Mouse (Mus musculus) brain, adult 2 months (tissue): ENCODE data around the gene Mlf1.

Experiments used
- DNase-seq: peaks from one replicate; pipeline ENCODE4 v3.0.0; 2011; ENCODE audit warnings: low read depth, low spot score

Gene Mlf1

DNA sequence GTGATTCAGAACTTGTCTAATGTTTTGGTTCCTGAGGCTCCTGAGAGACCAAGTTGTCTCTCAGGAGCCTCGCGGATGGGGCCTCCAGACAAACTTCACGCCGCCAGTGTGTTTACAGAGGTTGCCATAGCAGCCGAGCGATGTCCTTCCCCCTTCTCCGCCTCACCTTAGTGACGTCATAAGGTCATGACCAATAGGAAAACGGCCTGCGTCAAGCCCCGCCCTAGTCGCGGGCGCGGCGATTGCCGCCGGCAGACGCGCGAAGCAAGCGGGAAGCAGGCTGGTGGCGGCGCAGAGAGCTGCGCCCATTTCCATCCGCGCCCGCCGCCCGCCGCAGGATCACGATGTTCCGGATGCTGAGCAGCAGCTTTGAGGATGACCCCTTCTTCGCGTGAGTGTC lies at the start of gene Mlf1:
Mlf1 (plus strand) TSS at position 226 of the 400 bp plus-strand sequence.
- DNase-seq = peak; percentile 94

DNA sequence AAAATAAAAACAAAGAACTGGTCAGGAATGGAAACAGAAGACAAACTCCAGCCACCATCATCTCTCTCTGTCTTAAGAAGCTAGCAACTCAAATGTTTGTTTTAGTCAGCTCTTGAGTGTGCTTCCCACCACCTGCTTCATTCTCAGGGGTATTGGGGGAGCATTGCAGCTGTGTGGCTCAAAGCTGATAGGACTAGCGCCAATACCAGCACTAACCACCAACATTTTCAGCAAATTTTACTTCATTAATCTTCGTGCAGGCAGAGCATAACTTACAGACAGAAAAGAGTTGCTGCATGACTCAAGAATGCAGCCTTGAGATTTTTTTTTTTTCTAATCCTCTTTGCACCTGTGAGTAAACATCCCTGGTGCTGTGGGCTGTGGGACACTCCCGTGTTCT lies 34.3 kb upstream of the Mlf1 start:
- no peak for DNase-seq

GRCm38 (mm10) chr3:67340921-67341320 lies 33.0 kb upstream of the Mlf1 start:
- DNase-seq = no peak

- peak; percentile 33 for DNase-seq
These were observed 30.8 kb upstream of the Mlf1 start for GRCm38 (mm10) chr3:67343004-67343662.

DNA sequence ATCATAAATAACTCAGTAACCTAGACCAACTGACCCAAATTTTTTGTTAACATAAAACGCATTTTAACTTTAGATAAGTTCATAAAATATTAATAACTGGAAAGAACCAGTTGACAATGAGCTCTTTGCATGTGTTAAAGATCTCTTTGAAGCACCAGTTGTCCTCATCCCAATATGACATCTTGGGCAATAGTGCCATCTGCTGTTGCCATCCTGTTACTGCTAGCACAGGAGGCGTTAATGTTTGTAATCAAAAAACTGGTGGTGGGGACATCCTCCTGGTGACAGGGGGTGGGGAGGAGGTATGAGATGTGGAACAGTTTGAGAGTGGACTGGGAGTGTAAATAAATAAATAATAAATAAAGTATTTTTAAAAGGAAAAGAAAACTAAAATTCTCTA lies 29.3 kb upstream of the Mlf1 start:
- peak; percentile 72 for DNase-seq

DNA sequence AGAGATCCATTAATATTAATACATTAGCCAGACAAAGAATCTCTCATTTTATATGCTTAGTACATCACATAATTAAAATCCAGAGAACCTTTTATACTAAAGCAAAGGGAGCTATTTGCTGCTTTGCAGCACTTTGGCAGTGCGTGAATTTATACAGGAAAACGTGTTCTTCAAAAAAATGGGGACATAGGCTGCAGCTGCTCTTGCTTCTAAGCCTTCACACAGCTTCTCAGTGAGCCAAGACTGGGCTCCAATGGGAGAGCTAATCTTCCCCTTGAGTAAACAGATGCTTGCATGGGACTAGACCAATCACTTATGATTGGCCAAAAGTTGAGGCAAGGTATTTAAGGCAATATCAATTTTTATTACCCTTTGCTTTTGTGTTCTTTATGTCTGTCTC lies 27.2 kb upstream of the Mlf1 start:
- DNase-seq = peak; percentile 5

DNA sequence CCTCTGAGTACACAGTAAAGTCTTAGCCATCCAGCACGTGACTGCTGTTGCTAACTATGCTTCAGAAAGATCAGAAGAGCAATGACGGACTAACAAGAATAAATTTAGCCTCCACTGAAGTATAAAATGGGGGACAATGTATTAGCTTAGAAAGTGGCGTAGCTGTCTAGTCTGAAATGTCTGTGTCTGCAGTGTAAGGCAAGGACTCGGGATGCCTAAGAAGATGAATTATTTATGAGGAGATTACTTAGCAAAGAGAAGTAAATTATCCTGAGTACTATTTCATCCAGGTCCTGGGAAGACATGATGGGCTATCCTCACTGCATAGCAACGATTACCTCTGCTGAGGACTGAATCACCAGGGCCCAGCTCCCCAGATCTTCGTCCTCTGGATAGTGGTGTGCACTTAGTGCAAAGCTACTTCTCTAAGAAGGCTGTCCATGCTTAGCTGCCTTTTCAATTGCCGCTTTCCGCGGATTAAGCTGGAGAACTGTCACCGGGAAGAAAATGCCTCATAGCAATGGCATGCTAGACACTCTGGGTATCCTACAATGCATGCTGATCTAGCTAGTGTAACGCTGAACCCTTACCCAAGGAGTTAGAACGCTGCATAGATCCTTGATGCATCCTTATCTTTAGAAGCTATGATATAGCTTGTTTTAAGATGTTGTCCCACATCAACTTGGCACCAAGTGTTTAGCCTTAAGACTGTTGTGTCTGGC lies 22.3 kb upstream of the Mlf1 start:
- no peak for DNase-seq

GRCm38 (mm10) chr3:67352128-67352762 lies 21.7 kb upstream of the Mlf1 start:
- DNase-seq = peak; percentile 74

DNA sequence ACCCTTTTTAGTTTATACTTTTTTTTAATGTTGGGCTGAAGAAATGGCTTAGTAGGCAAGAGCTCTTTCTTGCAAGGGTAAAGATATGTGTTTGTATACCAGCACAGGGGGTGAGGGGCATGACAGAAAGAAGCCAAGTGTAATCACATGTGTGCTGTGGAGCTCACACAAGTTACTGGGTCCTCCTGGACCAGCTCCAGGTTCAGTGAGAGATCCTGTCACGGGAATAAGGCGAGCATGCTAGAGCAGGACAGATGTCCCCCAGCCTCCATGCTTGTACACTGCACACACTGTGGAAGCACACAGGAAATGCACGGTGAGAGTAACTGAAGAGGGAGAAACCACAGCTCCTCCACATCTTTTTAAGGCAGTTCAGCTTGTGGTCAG lies 21.1 kb upstream of the Mlf1 start:
- no peak for DNase-seq

DNA sequence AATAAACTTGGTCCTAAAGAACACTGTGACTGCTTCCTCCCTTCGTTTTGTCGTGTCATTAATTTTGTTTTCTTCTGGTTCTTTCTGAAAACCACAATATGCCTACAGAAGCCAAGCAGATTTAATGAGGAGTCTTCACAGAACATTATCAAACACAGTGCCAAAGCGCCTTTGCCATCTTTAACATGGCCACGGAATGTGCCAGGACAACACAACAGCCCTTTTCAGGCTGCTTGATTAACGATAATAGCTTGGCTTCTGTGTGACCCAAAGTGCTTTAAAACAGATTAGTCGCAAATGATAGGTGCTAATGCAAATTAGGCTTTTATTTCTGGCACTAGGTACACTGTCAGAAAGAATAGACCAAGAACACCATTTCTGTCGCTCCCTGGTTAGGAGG lies 15.5 kb upstream of the Mlf1 start:
- DNase-seq = no peak

DNA sequence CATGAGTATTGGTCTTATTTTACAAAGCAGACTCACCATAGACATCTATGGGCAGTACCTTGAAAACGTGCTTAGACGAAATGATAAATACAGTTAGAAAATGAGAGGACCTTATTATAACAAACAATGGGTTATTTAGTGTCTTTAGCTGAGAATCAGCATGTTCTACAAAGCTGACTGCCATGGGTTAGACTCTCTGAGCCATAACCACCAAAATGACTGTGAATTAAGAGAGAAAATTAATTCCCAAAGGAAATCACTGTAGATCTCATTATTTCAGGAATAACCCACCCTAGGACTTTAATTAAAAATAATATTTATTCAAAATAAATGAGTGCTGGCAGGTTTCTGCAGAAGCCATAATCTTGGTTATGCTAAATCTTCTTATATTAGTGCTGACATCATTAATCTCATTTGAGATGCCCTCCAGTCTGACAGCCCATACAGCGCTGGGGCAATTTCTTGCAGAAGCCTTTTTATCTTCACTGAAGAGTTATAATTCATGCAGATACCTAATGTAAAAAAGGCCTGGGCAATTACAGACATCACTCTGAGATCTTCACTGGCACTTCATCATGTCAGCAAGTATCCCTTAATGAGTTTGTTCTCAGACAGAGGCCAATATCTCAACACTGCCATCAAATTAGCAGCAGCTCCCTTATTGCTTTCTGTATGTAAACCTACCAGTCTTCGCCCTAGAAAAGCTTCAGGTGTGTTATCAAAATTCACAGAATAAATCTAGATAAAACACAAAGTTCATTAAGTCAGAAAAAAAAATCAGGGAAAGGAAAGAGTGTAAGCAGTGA lies 7.6 kb upstream of the Mlf1 start:
- no peak for DNase-seq

GRCm38 (mm10) chr3:67367481-67367880 lies 6.4 kb upstream of the Mlf1 start:
- DNase-seq = no peak

DNA sequence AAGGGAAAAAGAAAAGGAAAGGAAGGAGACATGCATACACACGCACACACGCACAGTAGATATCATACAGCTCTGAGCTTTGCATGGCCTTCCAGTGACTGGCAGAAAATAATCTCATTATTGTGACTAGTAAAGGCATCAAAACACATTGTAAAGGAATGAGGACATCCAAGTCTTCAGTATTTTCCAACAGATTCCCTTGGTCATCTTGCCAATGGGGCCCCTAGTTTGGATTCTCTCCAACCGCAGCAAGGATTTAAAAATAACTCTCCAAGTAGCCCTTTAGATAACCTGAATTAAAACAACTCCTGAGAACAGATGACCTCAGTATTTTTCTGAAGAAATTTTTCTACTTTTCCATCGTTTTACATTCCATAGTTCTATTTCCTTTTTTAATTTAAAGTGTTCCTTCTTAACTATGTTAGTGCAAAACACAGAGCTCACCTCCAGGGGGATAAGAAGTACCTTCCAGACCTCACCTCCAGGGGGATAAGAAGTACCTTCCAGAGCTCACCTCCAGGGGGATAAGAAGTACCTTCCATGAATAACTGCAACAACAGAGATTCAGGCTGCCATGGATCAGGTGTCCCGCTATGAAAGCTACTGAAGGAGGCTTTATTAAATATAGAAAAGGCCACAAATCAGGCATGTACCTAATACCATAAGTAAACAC lies 4.4 kb upstream of the Mlf1 start:
- no peak for DNase-seq

GRCm38 (mm10) chr3:67372194-67372593 lies 1.7 kb upstream of the Mlf1 start:
- DNase-seq = no peak

DNA sequence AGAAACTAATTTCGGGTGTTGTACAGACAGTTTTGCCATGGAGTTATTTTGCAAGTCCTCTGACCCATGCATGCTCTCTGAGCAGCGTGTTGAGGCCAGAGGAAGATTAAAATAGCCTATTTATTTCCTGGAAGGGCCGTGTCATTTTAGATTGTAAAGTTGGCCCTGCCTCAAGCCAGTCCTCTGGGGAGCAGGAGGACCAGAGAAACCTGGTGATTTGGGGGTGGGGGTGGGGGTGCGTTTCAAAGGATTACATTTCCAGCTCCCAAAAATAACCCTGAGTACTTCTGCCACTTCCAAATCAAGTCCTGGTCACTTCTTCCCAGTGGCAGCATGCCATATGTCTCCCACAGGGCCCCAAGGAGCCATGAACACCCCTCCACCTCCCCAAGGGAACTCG lies 1.1 kb upstream of the Mlf1 start:
- no peak for DNase-seq

DNA sequence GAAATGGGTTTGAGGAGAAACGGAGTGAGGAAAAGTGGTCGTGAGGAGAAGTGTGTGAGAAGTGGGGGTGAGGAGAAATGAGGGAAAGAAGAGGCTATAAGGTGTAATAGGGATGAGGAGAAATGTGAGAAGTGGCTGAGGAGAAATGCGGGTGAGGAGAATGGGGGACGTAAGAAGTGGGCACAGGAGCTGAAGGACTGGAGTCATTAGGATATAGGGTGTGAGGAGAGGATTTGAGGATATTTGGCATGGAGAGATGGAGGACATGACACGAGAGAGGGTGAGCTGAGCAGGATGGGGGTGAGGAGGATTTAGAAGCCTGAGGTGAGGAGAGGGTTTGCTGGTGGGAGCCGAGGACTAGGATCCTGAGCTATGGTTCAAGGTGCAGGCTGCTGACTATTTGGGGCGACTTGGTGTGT lies 472 bp downstream of the Mlf1 start:
- DNase-seq = no peak

DNA sequence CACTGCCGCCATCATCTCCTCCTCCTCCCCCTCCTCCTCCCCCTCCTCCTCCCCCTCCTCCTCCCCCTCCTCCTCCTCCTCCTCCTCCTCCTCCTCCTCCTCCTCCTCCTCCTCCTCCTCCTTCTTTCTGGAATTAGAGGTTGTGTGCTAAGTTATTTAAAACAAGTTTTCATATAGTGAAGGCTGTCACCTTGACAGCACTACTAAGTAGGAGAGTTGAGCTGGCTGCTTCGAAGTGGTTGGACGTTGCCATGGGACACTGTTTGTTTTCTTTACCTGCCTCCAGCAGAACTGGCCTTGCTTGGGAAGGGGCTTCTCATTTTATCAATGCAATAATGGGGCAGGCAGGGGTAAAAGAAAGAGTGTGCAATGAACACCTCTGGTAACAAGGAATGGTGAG lies 1.2 kb downstream of the Mlf1 start, which contains the start of gene Gm17402:
Gm17402 (minus strand) TSS at position 101 of the 400 bp plus-strand sequence.
- DNase-seq = no peak

DNA sequence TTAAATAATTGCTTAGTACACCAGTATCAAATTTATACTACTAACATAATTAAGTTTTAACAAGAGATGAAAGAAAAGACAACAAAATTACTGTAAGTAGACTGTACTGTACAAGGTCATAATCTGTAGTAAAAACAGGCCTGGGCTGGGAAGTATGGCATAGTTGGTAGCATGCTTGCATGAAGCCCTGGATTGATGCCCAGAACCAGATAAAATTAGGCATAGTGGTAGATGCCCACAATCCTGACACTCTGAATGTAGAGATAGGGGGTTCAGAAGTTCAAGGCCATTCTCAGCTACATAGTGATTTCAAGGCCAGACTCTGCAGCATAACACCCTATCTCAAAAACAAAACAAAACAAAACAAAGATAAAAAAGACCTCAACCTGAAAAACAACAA lies 4.3 kb downstream of the Mlf1 start:
- DNase-seq = no peak

GRCm38 (mm10) chr3:67429338-67429998 lies 55.6 kb downstream of the Mlf1 start:
- DNase-seq = no peak

DNA sequence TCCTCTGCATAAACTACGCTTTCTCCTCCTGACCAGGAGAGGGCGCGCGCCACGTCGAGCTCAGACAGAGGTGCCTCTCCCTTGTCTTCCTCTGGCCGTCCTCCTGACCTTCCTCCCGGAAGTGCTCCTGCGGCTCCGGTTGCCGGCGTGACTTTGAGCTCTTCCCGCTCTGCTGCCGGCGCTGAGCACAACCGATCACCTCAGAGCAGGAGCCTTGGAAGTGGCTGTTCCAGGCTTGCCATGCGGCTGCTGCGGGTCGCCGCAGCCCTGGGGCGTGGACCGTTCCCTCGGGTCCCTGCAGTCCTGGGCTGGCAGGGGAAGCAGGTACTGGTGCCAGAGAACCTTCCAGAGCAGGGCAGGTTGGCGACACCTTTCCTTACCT lies 56.1 kb downstream of the Mlf1 start, which contains the start of gene Gfm1:
Gfm1 (plus strand) TSS at position 98 of the 382 bp plus-strand sequence.
- peak; percentile 96 for DNase-seq

DNA sequence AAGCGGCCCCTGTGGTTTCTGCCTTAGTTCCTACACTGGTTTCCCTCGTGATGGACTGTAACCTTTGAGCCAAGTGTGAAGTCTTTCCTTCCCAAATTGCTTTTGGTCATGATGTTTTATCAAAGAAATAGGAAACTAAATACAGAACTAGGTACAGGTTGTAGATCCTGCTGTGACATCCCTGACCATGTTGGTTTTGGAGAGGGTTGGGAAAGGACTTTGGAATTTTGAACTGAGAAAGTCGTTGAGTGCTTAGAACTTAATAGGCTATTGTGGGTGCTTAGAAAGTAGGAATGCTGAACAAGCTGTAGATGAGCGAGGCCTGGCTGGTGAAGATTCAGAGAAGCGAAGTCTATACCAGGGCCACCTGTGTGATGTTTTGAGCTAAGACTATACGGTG lies 60.1 kb downstream of the Mlf1 start:
- no peak for DNase-seq
